In genomic region chr10:52252240-52252639, GRCm38 (mm10) we compare ENCODE assay signal across 16 mouse cellular contexts. TPM values are rescaled to one million over a fixed set of nuclear protein-coding genes. Genes with fewer than 3 reads are reported as not detected.
"Had no signal": no experiment of that assay in that cellular context is flagged by ENCODE, and none has a peak within 500 bp of the region (broad histone marks: within the 10 kb centered on the region; RNA-seq: fewer than 3 reads in every experiment).

No protein-coding gene starts in this region.

- DNase-seq: kidney, postnatal 25 days; layer of hippocampus, adult 9-11 months; liver; lung, adult 18-20 months; lung, postnatal 10 days; lung, postnatal 36 days; retina, postnatal 1 day; right cerebral cortex, postnatal 25 days; thymus, adult 18-20 months; thymus, postnatal 36 days had no signal

RNA-seq across cellular contexts. Expression of gene Ros1, which starts 57.2 kb away (rescaled TPM):
- total RNA-seq: layer of hippocampus, adult 2 months; layer of hippocampus, postnatal 25 days; left cerebral cortex, adult 18-20 months; left cerebral cortex, postnatal 25 days; monocyte, adult 5-6 weeks; neutrophil, adult 5-6 weeks had no signal
